Mouse (Mus musculus) urinary bladder, adult 18-20 months (tissue): Measurements from ENCODE around the gene Cars2.
"Not testable (repeated sequence)": the region's sequence is repeated elsewhere in the genome, so short reads cannot be mapped to it uniquely, and the experiment has no call there.

Experiments
- DNase-seq, 2 experiments: peaks; one replicate each; pipeline ENCODE4 v3.0.0; 2022; ENCODE audit warnings: low spot score in 2 of 2, mixed read lengths in 2 of 2

Cars2 gene

GRCm38 (mm10) chr8:11556691-11557423, 6.3 kb upstream of the Cars2 start:
- DNase-seq = peak; percentile 20 to 58

- peak; percentile 97 to 99 for DNase-seq
Observed at GRCm38 (mm10) chr8:11555720-11556591, 5.4 kb upstream of the Cars2 start.

- DNase-seq = peak; percentile 90 to 91
Observed at GRCm38 (mm10) chr8:11554799-11555719, 4.5 kb upstream of the Cars2 start, which contains the start of gene Ing1. Gene Ing1 (plus strand): TSS chr8:11555571.

GRCm38 (mm10) chr8:11552390-11552789, 1.8 kb upstream of the Cars2 start:
- DNase-seq = no peak

- not testable (repeated sequence) for DNase-seq
Observed at GRCm38 (mm10) chr8:11551497-11551896, 914 bp upstream of the Cars2 start.

- DNase-seq = no peak
Observed at GRCm38 (mm10) chr8:11549706-11550105, 877 bp downstream of the Cars2 start.

- no peak for DNase-seq
Observed at GRCm38 (mm10) chr8:11547063-11547462, 3.5 kb downstream of the Cars2 start.

GRCm38 (mm10) chr8:11544386-11544785, 6.2 kb downstream of the Cars2 start:
- DNase-seq = peak in 1 of 2 experiments; percentile 15

GRCm38 (mm10) chr8:11542866-11543265, 7.7 kb downstream of the Cars2 start:
- no peak for DNase-seq

GRCm38 (mm10) chr8:11542031-11542430, 8.6 kb downstream of the Cars2 start:
- DNase-seq = no peak

GRCm38 (mm10) chr8:11540182-11540581, 10.4 kb downstream of the Cars2 start:
- DNase-seq = no peak

GRCm38 (mm10) chr8:11539049-11539448, 11.5 kb downstream of the Cars2 start:
- DNase-seq = no peak

GRCm38 (mm10) chr8:11534494-11534893, 16.1 kb downstream of the Cars2 start:
- DNase-seq = no peak

- no peak for DNase-seq
Observed at GRCm38 (mm10) chr8:11530849-11531248, 19.7 kb downstream of the Cars2 start.

GRCm38 (mm10) chr8:11530155-11530770, 20.3 kb downstream of the Cars2 start:
- DNase-seq = no peak

GRCm38 (mm10) chr8:11523331-11523730, 27.3 kb downstream of the Cars2 start:
- DNase-seq = no peak

GRCm38 (mm10) chr8:11518676-11519075, 31.9 kb downstream of the Cars2 start:
- DNase-seq = no peak

GRCm38 (mm10) chr8:11518056-11518396, 32.6 kb downstream of the Cars2 start:
- no peak for DNase-seq

GRCm38 (mm10) chr8:11517366-11518055, 33.1 kb downstream of the Cars2 start:
- DNase-seq = no peak

GRCm38 (mm10) chr8:11516292-11516691, 34.3 kb downstream of the Cars2 start:
- DNase-seq = no peak

GRCm38 (mm10) chr8:11513247-11513646, 37.3 kb downstream of the Cars2 start:
- no peak for DNase-seq
